Mouse (Mus musculus) E14TG2a.4 (cell line): ENCODE data around the gene Cd164l2.
A peak's percentile ranks its signal among the peaks of the same experiment; 100 is the strongest.

Experiments used
- CTCF ChIP-seq: conservative IDR thresholded peaks from 2 replicates; pipeline ENCODE4 v1.5.1; 2014; ENCODE audit warnings: low read length
- NANOG ChIP-seq: IDR thresholded peaks from 2 replicates; pipeline ENCODE4 v1.6.1; 2014; ENCODE audit warnings: borderline replicate concordance, low read length, mixed read lengths
- POU5F1 ChIP-seq: IDR thresholded peaks from 2 replicates; pipeline ENCODE4 v1.6.1; 2014; ENCODE audit warnings: low read length, borderline replicate concordance

- TF ChIP-seq CTCF: peak; percentile 14; the same call in 1 of the 2 replicates
- TF ChIP-seq POU5F1: no peak
- TF ChIP-seq NANOG: no peak
Measured at GRCm38 (mm10) chr4:133186856-133187255, 25.1 kb upstream of the Cd164l2 start.
